Mouse (Mus musculus): ENCODE data around the gene Abo. TPM values are rescaled to one million over a fixed set of nuclear protein-coding genes. Genes with fewer than 3 reads are reported as not detected.

Gene Abo
- not detected in 2 replicates for polyA plus RNA-seq (2014; fragmentation: Nextera tagmentation; extraction: Ambion mirVana)

DNA sequence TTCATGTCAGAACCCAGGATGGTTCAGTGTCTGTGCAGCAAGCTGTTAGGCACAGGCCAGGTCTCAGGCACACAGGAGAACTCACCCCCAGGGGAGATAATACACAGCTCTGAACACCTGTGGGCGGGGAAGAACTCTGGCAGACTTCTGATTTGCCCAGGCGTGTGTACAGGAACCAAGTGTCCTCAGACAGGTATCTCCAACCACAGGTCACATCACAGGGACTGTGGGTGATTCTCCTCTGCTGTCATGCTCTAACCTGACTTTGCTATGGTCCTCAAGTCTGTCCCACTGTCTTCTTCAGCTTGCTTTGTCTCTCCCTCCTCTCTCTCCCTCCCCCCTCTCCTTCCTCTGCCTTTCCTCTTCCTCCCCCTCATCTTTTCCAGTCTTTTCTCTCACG is at the start of gene Abo:
Gene Abo (minus strand): TSS at position 101 of the 400 bp plus-strand sequence.
- H3K36me3 ChIP-seq (ENCODE audit: control insufficient read depth, insufficient read depth, low read length) = no peaks in the 10 kb centered on the region
- H3K4me3 ChIP-seq (ENCODE audit: low read depth, low read length) = no peak within 1 kb of the TSS
- no peak within 1 kb of the TSS for H3K9ac ChIP-seq (ENCODE audit: low read depth, low read length)
- H3K27me3 ChIP-seq (ENCODE audit: control insufficient read depth, insufficient read depth, low read length) = no peaks in the 10 kb centered on the region
- H3K4me2 ChIP-seq = no peak within 1 kb of the TSS
- ATAC-seq (replicated peaks; ENCODE audit: insufficient number of reproducible peaks, low FRiP score, low TSS enrichment) = no peak
- no peaks in the 10 kb centered on the region for H3K9me3 ChIP-seq (replicated peaks; ENCODE audit: control insufficient read depth, low read length)
- no peaks in the 10 kb centered on the region for H3K4me1 ChIP-seq (ENCODE audit: control insufficient read depth, insufficient read depth, low read length)
- no peak within 1 kb of the TSS for H3K27ac ChIP-seq (ENCODE audit: low read depth, low read length)
- WGBS (ENCODE audit: insufficient replicate concordance) = 45% methylated on average over 3 of the region's 3 CpGs

DNA sequence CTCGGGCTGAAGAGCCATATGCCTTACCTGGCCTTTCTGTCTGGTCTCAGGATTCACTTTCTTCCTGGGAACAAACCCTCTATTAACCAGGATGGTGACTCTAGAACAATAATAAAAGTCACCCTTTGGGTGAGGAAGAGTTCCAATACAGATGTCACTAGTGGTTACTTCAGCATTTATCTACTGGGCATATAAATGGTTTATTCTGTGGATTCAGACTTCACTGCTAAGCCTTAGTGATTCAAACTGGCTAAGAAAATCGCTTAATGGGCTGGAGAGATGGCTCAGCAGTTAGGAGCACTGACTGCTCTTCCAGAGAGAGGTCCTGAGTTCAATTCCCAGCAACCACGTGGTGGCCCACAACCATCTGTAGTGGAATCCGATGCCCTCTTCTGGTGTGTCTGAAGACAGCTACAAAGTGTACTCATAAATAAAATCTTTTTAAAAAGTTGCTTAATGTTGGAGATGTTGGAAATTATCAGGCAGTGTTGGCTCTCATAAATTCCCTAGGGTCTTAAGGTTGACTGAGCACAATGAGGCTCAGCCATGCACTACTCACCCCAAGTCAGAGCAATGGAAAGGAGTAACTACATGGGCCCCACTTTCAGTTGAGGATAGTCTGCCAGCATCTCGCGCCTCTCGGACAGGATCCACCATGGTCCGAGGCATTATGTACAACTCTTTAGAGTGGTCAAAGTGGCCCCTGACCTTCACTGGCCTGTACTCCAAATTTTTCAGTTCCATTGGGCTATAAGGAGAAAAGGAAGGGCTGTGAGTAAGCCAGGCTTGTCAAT is 49.6 kb upstream of the Abo start:
- Histone ChIP-seq H3K4me3 (ENCODE audit: low read depth, low read length) (0 out of 2 replicates have a peak overlapping the region, but pooled peaks have one; percentile 5), H3K9me3 (replicated peaks; ENCODE audit: control insufficient read depth, low read length) (no peaks in the 10 kb centered on the region), H3K27ac (ENCODE audit: low read depth, low read length) (no peak overlapping the region), H3K36me3 (ENCODE audit: control insufficient read depth, insufficient read depth, low read length) (peaks cover 25% of the 10 kb centered on the region), H3K9ac (ENCODE audit: low read depth, low read length) (no peak overlapping the region), H3K27me3 (ENCODE audit: control insufficient read depth, insufficient read depth, low read length) (no peaks in the 10 kb centered on the region), H3K4me2 (no peak overlapping the region), H3K4me1 (ENCODE audit: control insufficient read depth, insufficient read depth, low read length) (peaks cover 25% of the 10 kb centered on the region)
- no peak for ATAC-seq (replicated peaks; ENCODE audit: insufficient number of reproducible peaks, low FRiP score, low TSS enrichment)
- 61% methylated on average over 8 of the region's 8 CpGs for WGBS (ENCODE audit: insufficient replicate concordance)

DNA sequence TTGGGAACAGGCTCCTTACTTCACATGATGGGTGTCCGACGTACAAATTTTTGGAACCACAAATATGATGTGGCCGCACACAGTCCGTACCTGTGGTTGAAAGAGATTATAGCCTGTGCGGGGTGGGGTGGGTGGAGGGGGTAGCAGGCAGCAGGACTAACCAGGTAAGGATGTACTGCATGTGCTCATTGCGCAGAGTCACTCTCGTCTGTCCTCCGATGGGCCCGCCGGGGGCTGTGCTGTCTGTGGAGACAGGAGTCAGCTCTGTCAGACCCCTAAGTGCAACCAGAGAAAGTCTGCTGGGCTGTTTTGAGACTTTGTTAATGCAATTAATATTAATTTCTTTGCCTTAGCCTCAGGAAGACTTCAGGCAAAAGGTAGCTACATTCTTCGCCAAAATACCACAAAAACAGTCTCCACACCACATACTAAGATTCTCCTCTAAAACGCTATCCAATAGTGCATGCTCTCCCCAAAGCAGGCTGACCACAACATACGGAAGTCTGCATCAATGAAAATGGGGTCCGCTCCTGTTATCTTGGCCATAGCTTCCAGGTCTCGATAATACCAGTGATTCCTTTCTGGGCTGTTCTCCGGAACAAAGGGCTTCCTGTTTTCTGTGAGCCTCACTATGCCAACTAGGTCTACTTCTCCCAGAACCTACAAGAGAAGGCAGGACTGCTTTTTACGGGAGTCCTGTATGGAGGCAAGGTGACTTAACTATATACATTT is 48.8 kb upstream of the Abo start:
- WGBS (ENCODE audit: insufficient replicate concordance) = 72% methylated on average over 17 of the region's 17 CpGs
- Histone ChIP-seq H3K9me3 (replicated peaks; ENCODE audit: control insufficient read depth, low read length) (no peaks in the 10 kb centered on the region), H3K27ac (ENCODE audit: low read depth, low read length) (0 out of 2 replicates have a peak overlapping the region, but pooled peaks have one; percentile 22), H3K4me1 (ENCODE audit: control insufficient read depth, insufficient read depth, low read length) (peaks cover 32% of the 10 kb centered on the region), H3K4me3 (ENCODE audit: low read depth, low read length) (no peak overlapping the region), H3K36me3 (ENCODE audit: control insufficient read depth, insufficient read depth, low read length) (peaks cover 21% of the 10 kb centered on the region), H3K9ac (ENCODE audit: low read depth, low read length) (no peak overlapping the region), H3K27me3 (ENCODE audit: control insufficient read depth, insufficient read depth, low read length) (no peaks in the 10 kb centered on the region), H3K4me2 (0 out of 2 replicates have a peak overlapping the region, but pooled peaks have one; percentile 4)
- no peak for ATAC-seq (replicated peaks; ENCODE audit: insufficient number of reproducible peaks, low FRiP score, low TSS enrichment)

DNA sequence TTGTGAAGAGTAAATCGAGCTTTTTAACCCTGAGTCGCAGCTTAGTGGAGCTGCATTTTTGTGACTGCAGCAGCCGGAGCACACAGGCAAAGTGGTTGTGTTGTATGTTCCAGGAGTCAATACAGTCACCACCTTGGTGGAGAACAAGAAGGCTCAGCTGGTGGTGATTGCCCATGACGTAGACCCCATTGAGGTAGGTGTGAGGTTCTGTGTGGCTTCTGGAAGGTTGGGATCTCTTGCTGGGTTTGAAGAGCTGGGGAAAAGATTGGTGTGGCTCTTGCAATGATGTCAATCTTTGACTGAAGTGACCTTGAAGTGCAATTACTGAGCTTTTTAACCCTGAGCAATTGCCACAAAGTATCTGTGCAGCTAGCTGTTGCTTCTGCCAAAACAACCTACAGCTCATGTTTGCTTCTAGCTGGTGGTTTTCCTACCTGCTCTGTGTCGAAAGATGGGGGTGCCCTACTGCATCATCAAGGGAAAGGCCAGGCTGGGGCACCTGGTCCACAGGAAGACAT is 47.5 kb upstream of the Abo start:
- Histone ChIP-seq H3K27ac (ENCODE audit: low read depth, low read length) (no peak overlapping the region), H3K9ac (ENCODE audit: low read depth, low read length) (peak overlapping the region; percentile 97), H3K4me1 (ENCODE audit: control insufficient read depth, insufficient read depth, low read length) (peaks cover 23% of the 10 kb centered on the region), H3K36me3 (ENCODE audit: control insufficient read depth, insufficient read depth, low read length) (peaks cover 25% of the 10 kb centered on the region), H3K4me3 (ENCODE audit: low read depth, low read length) (peak overlapping the region; percentile 93), H3K4me2 (peak overlapping the region; percentile 82), H3K27me3 (ENCODE audit: control insufficient read depth, insufficient read depth, low read length) (no peaks in the 10 kb centered on the region), H3K9me3 (replicated peaks; ENCODE audit: control insufficient read depth, low read length) (no peaks in the 10 kb centered on the region)
- 68% methylated on average over 5 of the region's 5 CpGs for WGBS (ENCODE audit: insufficient replicate concordance)
- ATAC-seq (replicated peaks; ENCODE audit: insufficient number of reproducible peaks, low FRiP score, low TSS enrichment) = no peak

DNA sequence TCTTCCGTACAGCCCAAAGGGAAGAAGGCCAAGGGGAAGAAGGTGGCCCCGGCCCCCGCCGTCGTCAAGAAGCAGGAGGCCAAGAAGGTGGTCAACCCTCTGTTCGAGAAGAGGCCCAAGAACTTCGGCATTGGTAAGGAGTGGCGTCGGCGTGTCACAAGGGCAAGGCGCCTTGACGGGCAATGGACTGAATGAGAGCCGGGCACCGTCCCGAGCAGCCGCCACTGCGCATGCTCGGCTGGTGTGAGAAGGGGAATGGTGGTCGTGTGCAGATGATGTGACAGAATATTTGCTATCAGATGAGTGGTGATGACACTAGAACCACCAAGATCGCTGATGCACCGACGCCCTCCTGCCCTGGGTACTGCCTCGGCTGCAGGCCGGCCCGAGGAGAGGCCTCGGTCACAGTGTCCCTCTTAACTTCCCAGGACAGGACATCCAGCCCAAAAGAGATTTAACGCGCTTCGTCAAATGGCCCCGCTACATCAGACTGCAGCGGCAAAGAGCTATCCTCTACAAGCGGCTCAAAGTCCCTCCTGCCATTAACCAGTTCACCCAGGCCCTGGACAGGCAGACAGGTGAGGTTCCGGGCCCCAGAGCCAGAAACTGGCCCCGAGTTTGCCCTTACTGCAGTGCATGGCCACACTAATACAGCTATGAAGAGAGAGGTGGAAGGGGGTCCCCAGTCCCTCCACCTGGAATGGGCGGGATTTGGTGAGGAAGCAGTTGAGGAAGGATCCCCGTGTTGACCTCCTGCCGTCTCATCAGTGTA is 46.4 kb upstream of the Abo start:
- peak; percentile 37 for ATAC-seq (replicated peaks; ENCODE audit: insufficient number of reproducible peaks, low FRiP score, low TSS enrichment)
- Histone ChIP-seq H3K9ac (ENCODE audit: low read depth, low read length) (peak overlapping the region; percentile 97), H3K27ac (ENCODE audit: low read depth, low read length) (peak overlapping the region; percentile 86), H3K4me2 (peak overlapping the region; percentile 82), H3K4me3 (ENCODE audit: low read depth, low read length) (peak overlapping the region; percentile 93), H3K4me1 (ENCODE audit: control insufficient read depth, insufficient read depth, low read length) (peaks cover 17% of the 10 kb centered on the region), H3K9me3 (replicated peaks; ENCODE audit: control insufficient read depth, low read length) (no peaks in the 10 kb centered on the region), H3K27me3 (ENCODE audit: control insufficient read depth, insufficient read depth, low read length) (no peaks in the 10 kb centered on the region), H3K36me3 (ENCODE audit: control insufficient read depth, insufficient read depth, low read length) (peaks cover 28% of the 10 kb centered on the region)
- WGBS (ENCODE audit: insufficient replicate concordance) = 3% methylated on average over 37 of the region's 37 CpGs

DNA sequence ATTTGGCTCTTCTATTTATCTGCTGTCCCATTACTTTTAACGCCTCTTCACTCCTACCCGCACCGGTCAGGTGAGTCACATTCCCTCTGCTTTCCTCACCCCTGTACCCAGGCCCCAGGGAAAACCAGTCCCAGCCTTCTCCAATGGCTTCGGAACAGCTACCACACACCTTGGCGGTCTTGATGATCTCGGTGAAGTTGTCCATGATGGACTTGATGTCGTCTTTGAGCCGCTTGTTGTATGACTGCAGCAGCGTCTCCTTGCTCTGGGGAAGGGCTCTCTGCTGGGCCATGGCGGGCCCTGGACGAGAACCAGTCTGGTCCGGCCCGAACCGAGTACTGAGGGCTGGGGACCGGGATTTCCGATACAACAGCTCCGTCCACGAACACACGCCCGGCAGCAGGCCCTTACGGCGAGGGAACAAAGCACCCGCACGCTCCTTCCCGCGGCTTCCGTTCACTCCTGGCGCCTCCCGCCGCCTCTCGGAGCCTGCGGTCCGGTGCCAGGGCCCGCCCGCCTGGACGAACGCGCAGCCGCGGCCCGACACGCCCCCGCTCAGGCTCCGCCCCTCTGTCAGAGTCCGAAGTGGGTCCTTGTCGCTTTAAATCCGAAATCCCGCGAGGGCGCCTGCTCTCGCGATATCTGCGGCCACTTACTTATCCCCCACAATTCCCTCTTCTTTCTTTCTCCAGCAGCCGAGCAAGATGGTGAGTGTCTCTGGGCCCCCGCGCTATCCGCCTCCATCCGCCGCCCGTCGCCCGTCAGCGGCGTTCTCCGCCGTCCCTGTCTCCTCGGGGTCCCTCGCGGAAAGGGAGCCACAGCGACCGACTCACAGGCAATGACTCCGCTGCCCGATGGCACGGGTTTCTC is 45.6 kb upstream of the Abo start, which contains the start of the genes Med22 and Rpl7a:
Gene Med22 (minus strand): TSS at position 554 of the 870 bp plus-strand sequence.
Gene Rpl7a (plus strand): TSS at position 641 of the 870 bp plus-strand sequence.
- Histone ChIP-seq H3K36me3 (ENCODE audit: control insufficient read depth, insufficient read depth, low read length) (peaks cover 32% of the 10 kb centered on the region), H3K4me1 (ENCODE audit: control insufficient read depth, insufficient read depth, low read length) (peaks cover 17% of the 10 kb centered on the region), H3K27me3 (ENCODE audit: control insufficient read depth, insufficient read depth, low read length) (no peaks in the 10 kb centered on the region)

DNA sequence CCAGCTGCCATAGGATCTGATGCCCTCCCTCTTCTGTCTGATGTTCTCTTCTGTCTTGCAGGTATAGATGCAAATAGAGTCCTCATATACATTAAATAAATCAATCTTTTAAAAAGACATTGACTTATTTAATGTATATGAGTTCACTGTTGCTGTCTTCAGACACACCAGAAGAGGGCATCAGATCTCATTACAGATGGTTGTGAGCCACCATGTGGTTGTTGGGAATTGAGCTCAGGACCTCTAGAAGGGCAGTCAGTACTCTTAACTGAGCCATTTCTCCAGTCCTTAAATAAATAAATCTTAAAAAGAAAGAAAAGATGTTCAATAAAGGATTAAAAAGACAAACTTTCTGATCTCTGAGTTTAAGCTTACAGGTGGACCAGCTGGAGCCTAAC is 44.6 kb upstream of the Abo start:
- Histone ChIP-seq H3K4me1 (ENCODE audit: control insufficient read depth, insufficient read depth, low read length) (peaks cover 17% of the 10 kb centered on the region), H3K27ac (ENCODE audit: low read depth, low read length) (no peak overlapping the region), H3K9ac (ENCODE audit: low read depth, low read length) (peak overlapping the region; percentile 85), H3K27me3 (ENCODE audit: control insufficient read depth, insufficient read depth, low read length) (no peaks in the 10 kb centered on the region), H3K4me3 (ENCODE audit: low read depth, low read length) (peak overlapping the region; percentile 93), H3K4me2 (peak overlapping the region; percentile 81), H3K36me3 (ENCODE audit: control insufficient read depth, insufficient read depth, low read length) (peaks cover 32% of the 10 kb centered on the region), H3K9me3 (replicated peaks; ENCODE audit: control insufficient read depth, low read length) (no peaks in the 10 kb centered on the region)
- ATAC-seq (replicated peaks; ENCODE audit: insufficient number of reproducible peaks, low FRiP score, low TSS enrichment) = no peak

More for the DNA sequence above, 45.6 kb upstream of the Abo start, which contains the start of the genes Med22 and Rpl7a:
- peak; percentile 92 for ATAC-seq (replicated peaks; ENCODE audit: insufficient number of reproducible peaks, low FRiP score, low TSS enrichment)
- peak within 1 kb of the TSS; percentile 82 for H3K4me2 ChIP-seq
- no peaks in the 10 kb centered on the region for H3K9me3 ChIP-seq (replicated peaks; ENCODE audit: control insufficient read depth, low read length)
- peak within 1 kb of the TSS; percentile 86 for H3K27ac ChIP-seq (ENCODE audit: low read depth, low read length)
- WGBS (ENCODE audit: insufficient replicate concordance) = under 1% methylated on average over 74 of the region's 74 CpGs
- peak within 1 kb of the TSS; percentile 93 for H3K4me3 ChIP-seq (ENCODE audit: low read depth, low read length)
- peak within 1 kb of the TSS; percentile 97 for H3K9ac ChIP-seq (ENCODE audit: low read depth, low read length)
